Mouse (Mus musculus) forebrain, embryonic 16.5 days (tissue): ENCODE measurements around the gene Tmem184c. TPM values are rescaled to one million over a fixed set of nuclear protein-coding genes. Genes with fewer than 3 reads are reported as not detected.

Experiments used
- ATAC-seq: fragments of 200-750 bp; cut with Nextera tagmentation; 2 replicates; pipeline ENCODE4 v1.8.0; 2017; ENCODE audit warnings: mild to moderate bottlenecking, moderate library complexity
- H3K27ac ChIP-seq: fragments of 300-500 bp; sonication (generic); 2 replicates; pipeline ENCODE4 v1.5.1; 2014; ENCODE audit warnings: low read length, control low read depth
- H3K27me3 ChIP-seq: fragments of 300-500 bp; sonication (generic); replicated peaks from 2 replicates; pipeline ENCODE4 v1.6.1; 2014; ENCODE audit warnings: low read length; ENCODE audit not compliant: control insufficient read depth, insufficient read depth
- H3K36me3 ChIP-seq: fragments of 300-500 bp; sonication (generic); 2 replicates; pipeline ENCODE4 v1.6.1; 2014; ENCODE audit not compliant: control insufficient read depth, insufficient read depth
- H3K4me1 ChIP-seq: fragments of 300-500 bp; sonication (generic); replicated peaks from 2 replicates; pipeline ENCODE4 v1.6.1; 2014; ENCODE audit warnings: low read length; ENCODE audit not compliant: control insufficient read depth, insufficient read depth
- H3K4me2 ChIP-seq: fragments of 300-500 bp; sonication (generic); 2 replicates; pipeline ENCODE4 v1.6.1; 2014; ENCODE audit warnings: mild to moderate bottlenecking, low read length, control low read depth
- H3K4me3 ChIP-seq: fragments of 300-500 bp; sonication (generic); replicated peaks from 2 replicates; pipeline ENCODE4 v1.5.1; 2014; ENCODE audit warnings: mild to moderate bottlenecking, low read length, control low read depth
- H3K9ac ChIP-seq: fragments of 300-500 bp; sonication (generic); replicated peaks from 2 replicates; pipeline ENCODE4 v1.6.1; 2014; ENCODE audit warnings: low read depth, low read length, control low read depth
- H3K9me3 ChIP-seq: fragments of 300-500 bp; sonication (generic); 2 replicates; pipeline ENCODE4 v1.6.1; 2016; ENCODE audit warnings: low read length; ENCODE audit not compliant: control insufficient read depth
- WGBS: fragments of 180-500 bp; shearing (Covaris S2); extraction: QIAGEN DNeasy Blood & Tissue Kit; methylation state at CpG from one replicate; pipeline ENCODE4 v1.1.7; 2014; 5-methylcytosine and 5-hydroxymethylcytosine counted together
- polyA plus RNA-seq: library from polyadenylated mRNA; unstranded; fragments of >200 nt; fragmentation: Nextera tagmentation; extraction: Ambion mirVana; gene quantifications from 2 replicates; pipeline ENCODE4 v1.2.1, GENCODE M21; 2015

The Tmem184c gene
- polyA plus RNA-seq, 1 experiment from 2014 or later = 74.0 TPM

DNA sequence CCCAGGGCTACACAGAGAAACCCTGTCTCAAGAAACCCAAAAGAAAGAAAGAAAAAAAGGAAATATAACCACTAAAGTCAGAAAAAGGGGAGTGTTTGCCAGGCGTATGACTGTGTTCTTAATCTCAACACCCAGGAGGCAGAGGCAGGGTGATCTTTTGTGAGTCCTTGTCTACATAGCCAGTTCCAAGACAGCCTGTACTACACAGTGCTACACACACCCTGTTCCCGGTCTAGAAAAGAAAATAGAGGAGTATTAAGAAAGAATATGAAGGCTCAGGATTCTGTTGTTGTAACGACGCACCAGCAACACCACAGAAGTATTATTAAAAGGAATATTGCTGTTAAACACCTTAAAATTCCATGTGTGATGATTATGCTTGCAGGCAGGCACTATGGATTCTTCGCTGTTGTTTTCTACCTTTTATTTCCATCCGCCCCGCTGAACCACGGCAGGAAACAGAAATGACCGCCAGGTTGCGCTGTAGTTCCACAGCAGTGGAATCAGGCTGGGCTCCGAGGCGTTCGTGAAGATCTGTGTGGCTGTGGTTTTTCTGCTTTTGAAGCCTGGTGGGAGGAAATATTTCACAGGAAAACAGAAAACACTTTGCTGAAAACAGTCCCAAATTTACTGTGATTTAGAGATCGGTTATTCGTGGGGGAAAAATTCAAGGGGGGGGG, 19.5 kb upstream of the Tmem184c start:
- Histone ChIP-seq H3K4me2 (no peak overlapping the region), H3K27ac (no peak overlapping the region), H3K9me3 (no peaks in the 10 kb centered on the region), H3K4me3 (no peak overlapping the region), H3K4me1 (no peaks in the 10 kb centered on the region), H3K36me3 (no peaks in the 10 kb centered on the region), H3K27me3 (no peaks in the 10 kb centered on the region), H3K9ac (no peak overlapping the region)
- 16% methylated on average over 15 of the region's 15 CpGs for WGBS
- ATAC-seq = peak; percentile 95

DNA sequence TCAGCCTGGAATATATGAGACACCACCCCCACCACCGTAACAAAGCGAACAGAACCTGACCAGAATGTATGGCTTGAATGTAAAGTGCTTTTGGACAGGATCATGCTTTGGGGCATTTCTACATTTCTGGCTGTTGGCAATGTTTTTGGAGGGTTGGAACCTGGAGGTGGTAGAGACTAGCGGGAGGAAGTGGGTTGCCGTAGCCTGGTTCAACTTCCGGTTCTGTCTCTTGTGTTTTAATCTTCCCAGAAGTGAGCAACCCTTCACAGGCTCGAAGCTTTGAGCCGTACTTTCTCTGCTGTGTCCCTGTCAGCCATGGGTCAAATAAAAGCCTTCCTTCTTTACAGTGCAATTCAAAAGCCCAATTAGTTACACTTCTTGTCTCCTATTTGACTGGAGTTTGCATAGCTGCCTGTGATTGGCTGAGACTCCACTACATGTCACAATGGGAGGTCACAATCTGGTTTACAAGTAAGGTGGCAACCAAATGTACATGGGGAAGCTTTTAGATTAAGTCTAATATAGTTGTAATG, 13.2 kb upstream of the Tmem184c start:
- Histone ChIP-seq H3K4me2 (no peak overlapping the region), H3K4me3 (no peak overlapping the region), H3K9me3 (no peaks in the 10 kb centered on the region), H3K9ac (no peak overlapping the region), H3K36me3 (no peaks in the 10 kb centered on the region), H3K4me1 (no peaks in the 10 kb centered on the region), H3K27me3 (no peaks in the 10 kb centered on the region), H3K27ac (no peak overlapping the region)
- 70% methylated on average over 7 of the region's 7 CpGs for WGBS
- no peak for ATAC-seq

DNA sequence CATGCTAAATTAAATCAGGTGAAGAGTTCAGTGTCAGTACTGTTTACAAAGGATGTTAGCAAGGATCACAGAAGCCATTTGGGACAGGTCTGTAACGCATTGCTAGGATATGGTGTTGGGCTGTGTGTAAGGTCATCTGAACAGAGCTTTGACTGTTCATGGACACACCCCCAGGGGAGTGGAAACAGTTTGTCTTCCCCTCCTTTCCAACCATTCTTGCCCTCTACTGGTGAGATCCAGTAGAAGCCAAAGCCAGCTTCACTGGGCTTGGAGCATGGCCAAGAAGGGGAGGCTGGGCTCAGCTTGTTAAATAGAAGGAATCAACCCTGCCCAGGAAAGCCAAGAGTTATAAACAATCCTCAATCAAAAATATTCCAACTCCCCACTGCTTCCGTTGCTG, 7.4 kb upstream of the Tmem184c start:
- H3K27me3 ChIP-seq = no peaks in the 10 kb centered on the region
- 65% methylated on average over 2 of the region's 2 CpGs for WGBS
- no peak overlapping the region for H3K4me2 ChIP-seq
- H3K9me3 ChIP-seq = no peaks in the 10 kb centered on the region
- peaks cover 3% of the 10 kb centered on the region for H3K4me1 ChIP-seq
- no peak overlapping the region for H3K9ac ChIP-seq
- no peak overlapping the region for H3K27ac ChIP-seq
- no peaks in the 10 kb centered on the region for H3K36me3 ChIP-seq
- no peak overlapping the region for H3K4me3 ChIP-seq
- no peak for ATAC-seq

DNA sequence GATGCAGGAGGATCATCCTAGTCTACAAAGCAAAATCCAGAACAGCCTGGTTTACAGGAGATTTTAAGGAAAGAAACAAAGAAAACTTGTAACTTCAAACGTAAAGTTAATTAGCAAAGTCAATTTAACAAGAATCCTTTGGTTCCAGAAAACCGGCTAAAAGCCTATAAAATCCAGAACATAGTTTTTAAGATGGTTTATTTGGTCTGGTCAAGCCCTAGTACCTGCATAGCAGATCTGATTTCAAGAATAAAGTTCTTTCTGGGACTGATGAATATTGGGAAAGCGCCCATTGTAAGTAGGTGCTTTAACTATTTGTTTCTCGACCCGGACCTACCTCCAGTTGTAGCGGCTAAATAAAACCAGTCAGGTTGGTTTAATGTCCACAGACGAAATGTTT, 877 bp downstream of the Tmem184c start:
- WGBS = 7% methylated on average over 7 of the region's 7 CpGs
- Histone ChIP-seq H3K9me3 (no peaks in the 10 kb centered on the region), H3K36me3 (peaks cover 4% of the 10 kb centered on the region; the same call in 1 of the 2 replicates), H3K27me3 (no peaks in the 10 kb centered on the region), H3K4me2 (peak overlapping the region; percentile 87), H3K4me1 (peaks cover 13% of the 10 kb centered on the region), H3K9ac (peak overlapping the region; percentile 73), H3K27ac (no peak overlapping the region), H3K4me3 (peak overlapping the region; percentile 86)
- no peak for ATAC-seq

DNA sequence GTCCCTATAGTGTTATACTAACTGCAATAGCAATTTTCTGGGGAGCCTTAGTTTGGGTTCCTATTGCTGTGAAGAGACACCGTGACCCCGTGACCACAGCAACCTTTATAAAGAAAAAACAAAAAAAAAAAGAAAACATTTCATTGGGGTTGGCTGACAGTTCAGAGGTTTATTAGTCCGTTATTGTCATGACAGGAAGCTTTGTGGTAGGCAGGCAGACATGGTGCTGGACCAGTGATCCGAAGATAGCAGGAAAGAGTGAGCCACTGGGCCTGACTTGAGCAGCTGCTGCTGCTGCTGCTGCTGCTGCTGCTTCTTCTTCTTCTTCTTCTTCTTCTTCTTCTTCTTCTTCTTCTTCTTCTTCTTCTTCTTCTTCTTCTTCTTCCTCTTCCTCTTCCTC, 26.3 kb downstream of the Tmem184c start:
- Histone ChIP-seq H3K36me3 (peaks cover 11% of the 10 kb centered on the region), H3K27me3 (no peaks in the 10 kb centered on the region), H3K4me1 (no peaks in the 10 kb centered on the region), H3K27ac (no peak overlapping the region), H3K4me3 (no peak overlapping the region), H3K9ac (no peak overlapping the region), H3K9me3 (no peaks in the 10 kb centered on the region), H3K4me2 (no peak overlapping the region)
- 86% methylated on average over 4 of the region's 4 CpGs for WGBS
- no peak for ATAC-seq

DNA sequence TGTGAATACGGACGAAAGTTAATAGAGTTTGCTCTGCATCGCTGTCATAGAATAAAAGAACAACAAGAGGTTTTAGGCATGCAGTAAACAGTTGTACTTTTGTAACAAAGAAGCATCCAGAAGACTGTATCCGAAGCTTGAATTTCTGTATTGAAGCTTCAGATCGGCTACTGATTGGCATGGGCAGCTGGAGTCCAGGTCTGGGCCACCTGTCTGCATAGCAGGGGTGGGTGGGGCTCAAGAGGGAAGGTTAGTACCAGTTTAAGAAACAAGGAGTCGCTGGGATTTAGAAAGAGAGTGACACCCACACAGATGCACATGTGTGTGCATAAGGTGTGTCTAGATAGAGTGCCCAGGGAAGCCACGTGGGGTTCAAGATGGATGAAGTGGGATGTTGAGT, 32.8 kb downstream of the Tmem184c start:
- Histone ChIP-seq H3K27ac (no peak overlapping the region), H3K4me2 (no peak overlapping the region), H3K27me3 (no peaks in the 10 kb centered on the region), H3K4me3 (no peak overlapping the region), H3K9me3 (no peaks in the 10 kb centered on the region), H3K4me1 (no peaks in the 10 kb centered on the region), H3K36me3 (peaks cover 13% of the 10 kb centered on the region), H3K9ac (no peak overlapping the region)
- 92% methylated on average over 7 of the region's 7 CpGs for WGBS
- ATAC-seq = no peak

DNA sequence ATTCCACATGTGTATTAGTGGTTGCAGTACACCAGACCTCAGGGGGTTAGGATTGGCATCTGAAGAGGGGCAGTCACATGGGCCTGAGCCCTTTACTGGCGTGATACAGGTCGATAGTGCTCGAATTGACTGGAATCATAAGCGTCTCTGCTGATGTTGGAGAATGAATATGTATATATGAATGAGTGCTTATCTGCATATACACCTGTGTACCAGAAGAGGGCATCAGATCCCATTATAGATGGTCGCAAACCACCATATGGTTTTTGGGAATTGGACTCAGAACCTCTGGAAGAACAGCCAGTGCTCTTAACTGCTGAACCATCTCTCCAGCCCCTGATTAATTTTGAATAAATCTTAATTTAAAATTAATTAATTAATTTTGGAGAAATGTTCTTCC, 36.3 kb downstream of the Tmem184c start:
- no peak for ATAC-seq
- Histone ChIP-seq H3K27me3 (no peaks in the 10 kb centered on the region), H3K4me3 (no peak overlapping the region), H3K9ac (no peak overlapping the region), H3K9me3 (no peaks in the 10 kb centered on the region), H3K4me2 (no peak overlapping the region), H3K36me3 (peaks cover 7% of the 10 kb centered on the region), H3K27ac (no peak overlapping the region), H3K4me1 (no peaks in the 10 kb centered on the region)
- 85% methylated on average over 5 of the region's 5 CpGs for WGBS

DNA sequence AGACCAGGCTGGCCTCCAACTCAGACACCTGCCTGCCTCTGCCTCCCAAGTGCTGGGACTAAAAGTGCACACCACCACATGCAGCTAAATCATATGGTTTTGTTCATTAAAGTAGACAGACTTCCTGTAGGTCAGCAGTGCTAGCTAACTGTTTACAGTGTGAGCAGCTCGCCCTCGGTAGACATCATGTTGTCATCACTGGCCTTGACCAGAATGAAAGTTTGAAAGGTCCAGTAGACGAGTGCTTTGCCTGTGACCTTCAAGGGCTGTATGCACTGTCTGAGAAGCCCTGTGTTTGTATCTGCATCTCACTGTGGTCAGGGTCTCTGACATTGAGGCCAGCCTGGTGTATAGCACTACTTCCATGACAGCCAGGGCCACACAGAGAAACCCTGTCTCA, 49.1 kb downstream of the Tmem184c start:
- no peak overlapping the region for H3K4me2 ChIP-seq
- H3K27ac ChIP-seq = no peak overlapping the region
- ATAC-seq = no peak
- H3K4me1 ChIP-seq = no peaks in the 10 kb centered on the region
- no peaks in the 10 kb centered on the region for H3K27me3 ChIP-seq
- peaks cover 38% of the 10 kb centered on the region for H3K36me3 ChIP-seq
- H3K4me3 ChIP-seq = no peak overlapping the region
- WGBS = 87% methylated on average over 3 of the region's 3 CpGs
- no peak overlapping the region for H3K9ac ChIP-seq
- no peaks in the 10 kb centered on the region for H3K9me3 ChIP-seq

DNA sequence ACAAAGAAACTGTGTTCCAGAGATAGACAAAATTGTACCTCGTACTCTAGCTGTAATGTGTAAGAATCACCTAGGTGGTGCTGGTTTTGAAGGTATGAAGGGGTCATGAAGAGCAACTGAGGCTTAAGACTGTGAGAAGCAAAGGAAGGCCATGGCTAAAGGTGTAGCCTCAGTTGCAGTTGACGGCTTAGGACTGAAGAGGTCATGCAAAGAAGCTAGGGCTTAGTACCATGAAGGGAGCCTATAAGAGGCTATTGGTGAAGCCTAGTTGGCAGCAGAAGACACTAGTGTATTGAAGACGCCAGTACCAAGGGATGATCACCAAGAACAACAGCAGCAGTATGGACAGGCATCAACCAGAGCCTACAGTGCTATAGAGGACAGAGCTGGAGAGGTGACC, 58.0 kb downstream of the Tmem184c start:
- Histone ChIP-seq H3K9ac (no peak overlapping the region), H3K9me3 (no peaks in the 10 kb centered on the region), H3K36me3 (peaks cover 32% of the 10 kb centered on the region), H3K27me3 (no peaks in the 10 kb centered on the region), H3K4me2 (no peak overlapping the region), H3K4me1 (peaks cover 14% of the 10 kb centered on the region), H3K27ac (no peak overlapping the region), H3K4me3 (no peak overlapping the region)
- WGBS = 97% methylated on average over 3 of the region's 3 CpGs
- no peak for ATAC-seq
